Mouse (Mus musculus): ENCODE data around the gene Asb17.

Asb17 gene

GRCm38 (mm10) chr3:153867149-153868136 lies 23.4 kb downstream of the Asb17 start:
- in situ Hi-C loops (cut with MboI; ENCODE audit: unreplicated experiment in 2 of 2): no loop called here

DNA sequence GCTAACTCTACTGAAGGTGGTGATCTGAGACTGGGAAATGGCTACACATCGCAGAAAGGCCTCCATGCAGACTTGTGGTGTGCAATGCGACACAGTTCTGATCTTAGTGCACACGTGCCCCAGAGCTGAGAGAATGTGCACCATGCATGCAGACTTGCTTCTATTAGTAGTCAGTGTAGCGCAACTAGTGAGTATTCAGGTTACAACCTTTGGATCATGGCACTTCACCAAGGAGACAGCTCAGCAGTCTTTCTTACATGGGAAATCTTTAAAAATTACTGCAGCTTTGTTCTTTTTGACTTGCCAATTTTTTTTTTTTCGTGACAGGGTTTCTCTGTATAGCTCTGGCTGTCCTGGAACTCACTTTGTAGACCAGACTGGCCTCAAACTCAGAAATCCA lies 27.4 kb downstream of the Asb17 start:
- in situ Hi-C loops (cut with MboI; ENCODE audit: unreplicated experiment in 2 of 2): no loop called here

- in situ Hi-C loops (cut with MboI; ENCODE audit: unreplicated experiment in 2 of 2): no loop called here
Measured at GRCm38 (mm10) chr3:153886296-153886695, 42.3 kb downstream of the Asb17 start.

- in situ Hi-C loops (cut with MboI; ENCODE audit: unreplicated experiment in 2 of 2): no loop called here
Measured at GRCm38 (mm10) chr3:153888141-153888540, 44.1 kb downstream of the Asb17 start.

GRCm38 (mm10) chr3:153889188-153889781 lies 45.3 kb downstream of the Asb17 start:
- in situ Hi-C loops (cut with MboI; ENCODE audit: unreplicated experiment in 2 of 2): no loop called here

GRCm38 (mm10) chr3:153895454-153895853 lies 51.4 kb downstream of the Asb17 start:
- in situ Hi-C loops (cut with MboI; ENCODE audit: unreplicated experiment in 2 of 2): no loop called here

GRCm38 (mm10) chr3:153897216-153897615 lies 53.2 kb downstream of the Asb17 start:
- in situ Hi-C loops (cut with MboI; ENCODE audit: unreplicated experiment in 2 of 2): no loop called here

GRCm38 (mm10) chr3:153901904-153902303 lies 57.9 kb downstream of the Asb17 start:
- in situ Hi-C loops (cut with MboI; ENCODE audit: unreplicated experiment in 2 of 2): loop anchor here in 1 of 2 experiments (25.0 kb wide), 3 partner anchors 1140 to 1665 kb away; partner anchors contain the start of genes Fpgt and Lrriq3

- in situ Hi-C loops (cut with MboI; ENCODE audit: unreplicated experiment in 2 of 2): loop anchor here in 1 of 2 experiments (25.0 kb wide), 3 partner anchors 1140 to 1665 kb away; partner anchors contain the start of genes Fpgt and Lrriq3
Measured at GRCm38 (mm10) chr3:153902595-153902994, 58.6 kb downstream of the Asb17 start.

DNA sequence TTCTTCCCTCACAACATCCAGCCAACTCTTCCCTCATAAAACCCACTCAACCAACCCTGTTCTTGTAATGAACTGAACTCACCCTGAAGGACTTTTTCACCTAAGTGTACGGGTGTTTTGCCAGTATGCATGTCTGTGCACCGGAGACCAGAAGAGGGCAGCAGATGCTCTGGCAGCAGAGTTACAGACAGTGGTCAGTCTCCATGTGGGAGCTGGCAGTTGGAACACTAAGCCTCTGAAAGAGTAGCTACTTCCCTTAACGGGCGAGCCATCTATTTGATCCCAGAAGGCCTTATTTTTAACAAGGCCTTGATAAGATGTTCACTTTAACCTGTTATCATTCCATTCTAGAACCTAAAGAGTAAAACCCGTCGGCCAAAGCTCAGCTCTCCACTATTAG lies 60.6 kb downstream of the Asb17 start:
- in situ Hi-C loops (cut with MboI; ENCODE audit: unreplicated experiment in 2 of 2): loop anchor here in 1 of 2 experiments (25.0 kb wide), 3 partner anchors 1142 to 1667 kb away; partner anchors contain the start of genes Fpgt and Lrriq3
